Mouse (Mus musculus) midbrain, embryonic 16.5 days (tissue): ENCODE measurements around the gene Fam228b. TPM values are rescaled to one million over a fixed set of nuclear protein-coding genes. Genes with fewer than 3 reads are reported as not detected.
"Not testable (repeated sequence)": the region's sequence is repeated elsewhere in the genome, so short reads cannot be mapped to it uniquely, and the experiment has no call there.

Source experiments
- ATAC-seq: fragments of 200-750 bp; cut with Nextera tagmentation; 2 replicates; pipeline ENCODE4 v1.8.0; 2017; ENCODE audit warnings: moderate TSS enrichment
- H3K27ac ChIP-seq: fragments of 300-500 bp; sonication (generic); 2 replicates; pipeline ENCODE4 v1.5.1; 2014; ENCODE audit warnings: mild to moderate bottlenecking, low read length, mixed read lengths
- H3K27me3 ChIP-seq: fragments of 300-500 bp; sonication (generic); 2 replicates; pipeline ENCODE4 v1.6.1; 2014; ENCODE audit warnings: low read depth, low read length, mixed read lengths; ENCODE audit not compliant: control insufficient read depth, insufficient read depth
- H3K36me3 ChIP-seq: fragments of 300-500 bp; sonication (generic); 2 replicates; pipeline ENCODE4 v1.6.1; 2014; ENCODE audit warnings: mild to moderate bottlenecking, low read length, moderate library complexity, mixed read lengths; ENCODE audit not compliant: control insufficient read depth, insufficient read depth
- H3K4me1 ChIP-seq: fragments of 300-500 bp; sonication (generic); 2 replicates; pipeline ENCODE4 v1.6.1; 2014; ENCODE audit warnings: mild to moderate bottlenecking, low read length, mixed read lengths; ENCODE audit not compliant: control insufficient read depth, insufficient read depth
- H3K4me2 ChIP-seq: fragments of 300-500 bp; sonication (generic); 2 replicates; pipeline ENCODE4 v1.6.1; 2014; ENCODE audit warnings: mild to moderate bottlenecking, low read length, mixed read lengths
- H3K4me3 ChIP-seq: fragments of 300-500 bp; sonication (generic); 2 replicates; pipeline ENCODE4 v1.5.1; 2014; ENCODE audit warnings: low read depth, mild to moderate bottlenecking, low read length, moderate library complexity, mixed read lengths
- H3K9ac ChIP-seq: fragments of 300-500 bp; sonication (generic); 2 replicates; pipeline ENCODE4 v1.6.1; 2014; ENCODE audit warnings: low read depth, low read length, mixed read lengths
- H3K9me3 ChIP-seq: fragments of 300-500 bp; sonication (generic); replicated peaks from 2 replicates; pipeline ENCODE4 v1.6.1; 2014; ENCODE audit warnings: mild to moderate bottlenecking, low read length, mixed read lengths; ENCODE audit not compliant: control insufficient read depth, poor library complexity, severe bottlenecking
- whole genome bisulfite sequencing: fragments of 180-500 bp; shearing (Covaris S2); extraction: QIAGEN DNeasy Blood & Tissue Kit; methylation state at CpG from one replicate; pipeline ENCODE4 v1.1.7; 2014; 5-methylcytosine and 5-hydroxymethylcytosine counted together
- polyA plus RNA-seq: library from polyadenylated mRNA; unstranded; fragments of >200 nt; fragmentation: Nextera tagmentation; extraction: Ambion mirVana; gene quantifications from 2 replicates; pipeline ENCODE4 v1.2.1, GENCODE M21; 2015

The Fam228b gene
- polyA plus RNA-seq, 1 experiment from 2014 or later: 8.0 TPM

- not testable (repeated sequence) for H3K27ac ChIP-seq, H3K4me2 ChIP-seq, H3K27me3 ChIP-seq, ATAC-seq, H3K36me3 ChIP-seq, H3K4me1 ChIP-seq, H3K9me3 ChIP-seq, H3K4me3 ChIP-seq, H3K9ac ChIP-seq
- 95% methylated on average over 25 of the region's 25 CpGs for WGBS
Measured at GRCm38 (mm10) chr12:4788128-4788527, 19.1 kb upstream of the Fam228b start.

DNA sequence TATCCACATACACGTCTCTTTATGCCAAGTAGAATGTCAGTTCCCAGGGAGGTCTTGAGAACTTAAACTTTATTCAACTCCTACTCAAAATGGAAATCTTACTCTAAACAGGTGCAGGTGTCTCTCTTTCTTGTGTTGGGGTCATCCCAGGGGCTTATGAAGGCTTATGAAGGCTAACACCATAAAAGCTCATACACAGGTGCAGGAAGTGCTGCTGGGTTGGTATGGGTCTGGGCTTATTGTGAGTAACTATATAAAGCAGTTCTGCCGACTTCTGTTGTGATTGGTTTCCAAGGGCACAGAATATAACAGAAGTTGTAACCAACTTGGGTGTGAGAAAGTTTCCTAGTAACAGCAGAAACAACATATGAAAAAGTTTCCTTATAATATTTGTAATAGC is 15.4 kb upstream of the Fam228b start:
- WGBS: 76% methylated on average over 2 of the region's 2 CpGs
- no peak overlapping the region for H3K4me2 ChIP-seq
- H3K4me3 ChIP-seq: no peak overlapping the region
- H3K36me3 ChIP-seq: no peaks in the 10 kb centered on the region
- H3K9ac ChIP-seq: no peak overlapping the region
- no peak for ATAC-seq
- H3K27me3 ChIP-seq: no peaks in the 10 kb centered on the region
- H3K27ac ChIP-seq: no peak overlapping the region
- H3K9me3 ChIP-seq: no peaks in the 10 kb centered on the region
- no peaks in the 10 kb centered on the region for H3K4me1 ChIP-seq

GRCm38 (mm10) chr12:4783598-4783997 is 14.5 kb upstream of the Fam228b start:
- H3K27ac ChIP-seq: no peak overlapping the region
- H3K36me3 ChIP-seq: no peaks in the 10 kb centered on the region
- no peak overlapping the region for H3K4me3 ChIP-seq
- H3K27me3 ChIP-seq: no peaks in the 10 kb centered on the region
- H3K9ac ChIP-seq: no peak overlapping the region
- ATAC-seq: no peak
- no peak overlapping the region for H3K4me2 ChIP-seq
- 54% methylated on average over 5 of the region's 5 CpGs for WGBS
- no peaks in the 10 kb centered on the region for H3K4me1 ChIP-seq
- no peaks in the 10 kb centered on the region for H3K9me3 ChIP-seq

DNA sequence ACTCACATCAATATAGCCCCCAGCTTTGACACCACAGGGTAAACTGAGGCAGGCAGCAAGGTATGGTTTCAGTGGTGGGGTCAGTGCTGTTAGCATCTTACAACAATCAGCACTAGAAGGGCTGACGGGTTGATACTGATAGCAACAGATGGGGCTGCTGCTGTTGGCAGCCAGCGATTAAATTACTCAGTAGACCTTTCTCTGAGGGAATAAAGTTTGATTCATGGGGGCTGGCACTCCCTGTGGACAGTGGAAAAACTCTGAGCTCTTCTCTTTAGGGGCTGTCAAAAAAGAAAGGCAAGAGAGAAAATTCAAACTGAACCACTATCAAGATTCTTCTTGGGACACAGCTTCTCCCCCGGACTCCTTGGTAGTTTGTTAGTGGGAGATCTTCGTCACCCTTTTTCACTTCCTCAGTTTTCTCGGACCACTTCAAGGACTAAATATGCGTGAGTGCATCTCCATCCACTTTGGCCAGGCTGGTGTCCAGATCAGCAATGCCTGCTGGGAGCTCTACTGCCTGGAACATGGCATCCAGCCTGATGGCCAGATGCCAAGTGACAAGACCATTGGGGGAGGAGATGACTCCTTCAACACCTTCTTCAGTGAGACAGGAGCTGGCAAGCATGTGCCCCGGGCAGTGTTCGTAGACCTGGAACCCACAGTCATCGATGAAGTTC is 12.8 kb upstream of the Fam228b start:
- not testable (repeated sequence) for H3K4me2 ChIP-seq, H3K4me1 ChIP-seq, ATAC-seq, H3K27me3 ChIP-seq, H3K9me3 ChIP-seq, H3K36me3 ChIP-seq, H3K27ac ChIP-seq, H3K9ac ChIP-seq, H3K4me3 ChIP-seq
- WGBS: 94% methylated on average over 9 of the region's 9 CpGs

- Histone ChIP-seq H3K4me2 (no peak overlapping the region), H3K36me3 (no peaks in the 10 kb centered on the region), H3K27me3 (no peaks in the 10 kb centered on the region), H3K4me3 (no peak overlapping the region), H3K9me3 (no peaks in the 10 kb centered on the region), H3K4me1 (no peaks in the 10 kb centered on the region), H3K9ac (no peak overlapping the region), H3K27ac (no peak overlapping the region)
- no peak for ATAC-seq
- WGBS: 91% methylated on average over 1 of the region's 1 CpGs
Measured at GRCm38 (mm10) chr12:4781270-4781669, 12.2 kb upstream of the Fam228b start.

GRCm38 (mm10) chr12:4780245-4780644 is 11.2 kb upstream of the Fam228b start:
- WGBS: 72% methylated on average over 2 of the region's 2 CpGs

DNA sequence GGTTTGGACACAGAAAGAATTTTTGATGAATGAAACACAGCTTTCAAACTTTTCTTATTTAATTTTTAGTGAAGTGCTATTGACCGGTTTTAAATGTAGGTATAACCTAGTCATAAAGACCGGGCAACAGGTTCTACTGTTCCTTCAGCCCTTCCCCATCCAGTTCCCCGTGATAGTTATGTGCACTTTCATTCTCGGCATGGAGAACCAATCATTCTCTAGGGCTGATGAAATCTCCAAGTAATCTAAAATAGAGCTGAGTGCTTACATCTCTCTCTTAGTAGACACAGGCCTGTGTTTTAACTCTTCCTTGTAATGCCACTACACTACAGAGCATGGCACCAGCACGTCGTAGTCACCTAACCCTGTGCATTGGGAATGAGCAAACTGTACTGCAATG is 8.7 kb upstream of the Fam228b start:
- H3K27me3 ChIP-seq: no peaks in the 10 kb centered on the region
- H3K4me1 ChIP-seq: no peaks in the 10 kb centered on the region
- ATAC-seq: no peak
- no peak overlapping the region for H3K4me2 ChIP-seq
- no peaks in the 10 kb centered on the region for H3K36me3 ChIP-seq
- H3K27ac ChIP-seq: no peak overlapping the region
- no peak overlapping the region for H3K9ac ChIP-seq
- 91% methylated on average over 6 of the region's 6 CpGs for WGBS
- H3K4me3 ChIP-seq: no peak overlapping the region
- H3K9me3 ChIP-seq: no peaks in the 10 kb centered on the region

More at GRCm38 (mm10) chr12:4780245-4780644, 11.2 kb upstream of the Fam228b start:
- H3K27me3 ChIP-seq: no peaks in the 10 kb centered on the region
- H3K4me1 ChIP-seq: no peaks in the 10 kb centered on the region
- no peak for ATAC-seq
- H3K36me3 ChIP-seq: no peaks in the 10 kb centered on the region
- H3K9me3 ChIP-seq: no peaks in the 10 kb centered on the region
- H3K27ac ChIP-seq: no peak overlapping the region
- H3K9ac ChIP-seq: no peak overlapping the region
- H3K4me3 ChIP-seq: no peak overlapping the region
- H3K4me2 ChIP-seq: no peak overlapping the region

GRCm38 (mm10) chr12:4775588-4775949 is 6.5 kb upstream of the Fam228b start:
- Histone ChIP-seq H3K27ac (no peak overlapping the region), H3K27me3 (no peaks in the 10 kb centered on the region), H3K9ac (no peak overlapping the region), H3K36me3 (no peaks in the 10 kb centered on the region), H3K4me3 (no peak overlapping the region), H3K4me2 (no peak overlapping the region), H3K9me3 (no peaks in the 10 kb centered on the region), H3K4me1 (no peaks in the 10 kb centered on the region)
- WGBS: 83% methylated on average over 9 of the region's 9 CpGs
- ATAC-seq: no peak

DNA sequence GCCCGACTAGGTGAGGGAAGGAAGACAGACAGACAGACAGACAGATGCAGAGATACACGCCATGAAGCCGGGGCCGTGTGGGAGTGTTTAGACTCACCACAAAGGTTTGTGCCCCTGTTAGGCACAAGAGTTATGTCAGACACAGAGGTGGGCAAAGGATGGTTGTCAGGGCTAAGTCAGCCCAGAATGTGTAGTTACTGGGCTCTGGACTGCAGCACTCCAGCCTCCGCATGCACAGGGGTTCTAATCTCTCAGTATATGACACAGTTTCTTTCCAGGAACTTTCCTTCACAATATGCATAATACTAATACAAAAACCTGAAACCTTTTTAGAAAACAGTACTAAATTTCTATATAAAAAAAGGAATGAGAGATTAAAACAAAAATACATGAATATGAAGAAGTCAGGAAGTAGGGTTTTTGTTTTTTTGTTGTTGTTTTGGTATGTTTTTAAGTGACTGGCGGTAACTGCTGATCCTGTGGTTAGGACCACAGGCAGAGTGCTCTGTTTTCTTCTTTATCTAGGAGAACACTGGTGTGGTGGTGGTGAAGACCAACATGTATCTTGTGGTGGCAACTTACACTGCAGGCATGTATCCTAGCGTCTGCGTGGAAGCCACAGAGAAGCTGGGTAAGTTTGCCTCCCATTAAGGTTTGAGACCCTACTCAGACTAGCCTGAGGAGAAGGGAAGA is 6.0 kb upstream of the Fam228b start:
- 93% methylated on average over 8 of the region's 8 CpGs for WGBS

More for the DNA sequence above, 6.0 kb upstream of the Fam228b start:
- Histone ChIP-seq H3K9me3 (no peaks in the 10 kb centered on the region), H3K4me3 (no peak overlapping the region), H3K27ac (no peak overlapping the region), H3K36me3 (no peaks in the 10 kb centered on the region), H3K27me3 (no peaks in the 10 kb centered on the region), H3K4me2 (no peak overlapping the region), H3K4me1 (no peaks in the 10 kb centered on the region), H3K9ac (no peak overlapping the region)
- ATAC-seq: no peak
